Mouse (Mus musculus): ENCODE results near the gene Dglucy.

Gene Dglucy

DNA sequence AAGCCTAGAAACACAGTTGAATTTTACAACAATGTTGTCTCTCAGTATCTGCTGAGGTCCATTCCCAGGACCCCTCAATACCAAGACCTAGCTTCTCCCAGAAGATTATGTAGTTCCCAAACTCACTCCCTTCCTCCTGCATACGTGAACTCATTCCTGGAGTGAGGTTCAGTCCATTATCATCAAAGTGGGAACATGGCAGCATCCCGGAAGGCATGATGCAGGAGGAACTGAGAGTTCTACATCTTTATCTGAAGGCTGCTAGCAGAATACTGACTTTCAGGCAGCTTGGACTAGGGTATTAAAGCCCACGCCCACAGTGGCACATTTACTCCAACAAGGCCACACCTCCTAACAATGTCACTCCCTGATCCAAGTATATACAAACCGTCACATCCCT lies 64.3 kb downstream of the Dglucy start:
- peak; percentile 56 for DNase-seq

DNA sequence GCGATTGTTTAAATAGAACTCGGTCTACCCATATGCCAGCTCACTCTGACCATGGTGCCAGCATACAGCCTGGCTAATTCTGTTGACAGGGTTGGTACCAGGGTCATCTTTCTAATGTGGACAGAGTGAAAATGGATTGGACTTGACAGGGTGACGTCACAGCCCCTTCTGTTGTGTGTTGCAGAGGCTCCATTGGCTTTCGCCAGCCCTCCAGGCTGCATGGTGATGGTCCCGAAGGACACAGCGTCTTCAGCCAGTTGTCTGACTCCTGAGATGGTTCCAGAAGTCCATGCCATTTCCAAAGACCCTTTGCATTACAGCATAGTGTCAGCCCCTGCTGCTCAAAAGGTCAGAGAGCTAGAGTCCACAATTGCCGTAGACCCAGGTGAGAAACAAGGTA lies 65.7 kb downstream of the Dglucy start:
- peak; percentile 84 for DNase-seq

DNA sequence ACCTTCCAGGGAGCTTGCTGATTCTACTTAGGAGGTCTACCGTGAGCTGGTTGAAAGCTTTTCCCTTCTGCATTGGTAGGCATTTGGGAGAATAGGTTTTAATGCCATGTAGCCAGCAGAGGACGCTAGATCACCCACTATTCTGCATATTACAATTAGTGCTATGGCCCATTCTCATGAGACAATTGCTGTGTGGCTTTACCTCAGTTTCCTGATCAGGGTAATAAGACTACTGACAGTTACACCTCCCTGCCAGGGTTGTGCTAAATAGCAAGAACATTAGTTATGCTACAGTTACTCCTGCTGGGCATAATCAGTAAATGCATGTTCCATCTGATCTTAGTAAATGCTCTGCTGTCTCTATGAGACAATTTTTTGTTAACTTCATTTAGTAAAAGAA lies 67.0 kb downstream of the Dglucy start:
- peak; percentile 30 for DNase-seq

DNA sequence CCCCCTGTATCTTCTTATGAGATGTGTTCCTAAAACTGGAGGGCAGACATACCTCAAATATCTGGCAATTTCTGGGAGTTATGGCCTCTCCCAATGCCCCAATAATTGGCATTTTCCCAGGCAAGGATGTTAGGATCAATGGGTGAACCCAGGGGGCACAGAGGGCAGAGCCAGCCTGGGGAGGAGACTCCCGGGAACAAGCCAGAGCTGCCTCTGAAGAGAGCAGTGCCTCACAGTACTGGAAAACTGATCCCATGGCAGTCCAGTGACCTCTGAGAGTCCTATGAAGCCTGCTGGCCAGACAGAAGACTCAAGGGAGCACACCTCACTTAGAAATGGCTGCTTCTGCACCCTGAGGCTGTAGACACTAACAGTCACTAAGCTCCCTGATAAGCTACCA lies 67.7 kb downstream of the Dglucy start:
- peak; percentile 79 for DNase-seq

DNA sequence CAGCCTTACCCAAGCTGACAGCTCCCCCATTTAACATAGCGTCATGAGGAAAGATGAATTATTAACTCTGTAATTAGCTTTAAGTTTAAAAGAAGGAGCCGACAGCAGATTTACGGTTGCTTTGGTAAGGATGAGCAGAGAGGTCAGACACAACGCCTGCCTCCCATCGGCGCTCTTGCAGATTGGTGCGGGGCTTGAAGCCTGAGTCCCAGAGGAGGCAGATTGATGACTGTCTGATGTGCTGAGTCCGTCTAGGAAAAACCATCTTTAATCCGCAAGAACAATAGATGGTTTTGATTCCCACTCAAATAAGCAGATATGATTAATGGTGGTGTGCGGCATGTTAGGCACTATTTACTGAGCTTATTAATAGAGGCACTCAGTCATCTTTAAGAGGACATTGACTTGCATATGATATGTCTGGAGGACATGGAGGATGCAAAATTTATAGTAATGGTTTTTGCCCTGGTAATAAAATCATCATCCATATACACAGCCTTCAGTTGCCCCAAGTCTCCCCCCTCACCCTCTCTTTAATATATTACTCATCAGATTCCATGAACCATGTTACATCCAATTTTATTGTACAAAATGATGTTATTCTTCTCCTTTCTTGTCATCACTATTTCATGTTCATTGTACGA lies 68.7 kb downstream of the Dglucy start:
- DNase-seq, result peak; percentile 21

DNA sequence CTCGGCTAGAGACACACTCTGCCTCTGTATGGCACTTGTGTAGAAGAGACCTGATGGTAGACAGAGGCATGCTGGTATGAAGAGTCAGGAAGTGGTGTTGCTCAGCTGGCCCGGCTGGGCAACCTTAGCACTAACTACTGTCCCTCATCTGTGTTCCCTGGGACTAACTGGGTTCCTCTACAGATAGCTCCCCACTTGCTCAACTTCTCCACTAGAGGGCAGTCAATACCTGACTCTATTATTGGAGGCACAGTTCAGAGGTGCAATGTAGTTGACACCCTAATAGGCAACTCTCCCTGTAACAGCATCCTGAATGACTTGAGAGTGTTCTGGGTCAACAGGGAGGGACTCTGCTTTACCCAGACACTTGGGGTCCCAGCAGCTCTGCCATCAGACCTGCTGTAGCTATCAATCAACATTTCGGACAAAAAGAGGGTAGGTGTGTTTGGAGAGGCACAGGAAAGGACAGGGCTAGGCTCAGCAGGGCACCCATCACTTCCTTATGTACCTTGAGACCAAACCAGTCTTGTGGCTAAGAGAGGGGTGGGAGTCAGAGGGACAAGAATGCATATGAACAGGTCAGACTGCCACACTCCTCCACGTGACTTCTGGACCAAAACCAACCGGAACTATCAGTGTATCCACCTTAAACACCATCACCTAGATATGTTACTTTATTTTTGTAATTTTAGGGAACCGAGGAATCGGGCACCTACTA lies 70.7 kb downstream of the Dglucy start:
- peak; percentile 91 for DNase-seq

DNA sequence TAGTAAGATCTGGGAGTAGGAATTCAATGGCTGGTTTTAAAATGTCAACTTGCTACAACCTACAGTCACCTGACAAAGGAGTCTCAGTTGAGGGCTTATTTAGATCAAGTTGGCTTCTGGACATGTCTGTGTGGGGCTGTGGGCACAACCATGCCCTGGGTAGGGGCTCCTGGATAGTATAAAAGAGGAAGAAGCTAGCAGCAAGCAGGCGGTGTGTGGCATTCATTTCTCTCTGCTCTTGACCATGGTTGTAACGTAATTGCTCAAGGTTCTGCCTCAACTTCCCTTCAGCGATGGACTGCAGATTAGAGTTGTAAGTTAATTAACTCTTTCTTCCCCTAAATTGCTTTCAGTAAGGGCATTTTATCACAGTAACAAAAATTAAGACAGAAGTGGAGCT lies 73.5 kb downstream of the Dglucy start:
- no peak for DNase-seq

DNA sequence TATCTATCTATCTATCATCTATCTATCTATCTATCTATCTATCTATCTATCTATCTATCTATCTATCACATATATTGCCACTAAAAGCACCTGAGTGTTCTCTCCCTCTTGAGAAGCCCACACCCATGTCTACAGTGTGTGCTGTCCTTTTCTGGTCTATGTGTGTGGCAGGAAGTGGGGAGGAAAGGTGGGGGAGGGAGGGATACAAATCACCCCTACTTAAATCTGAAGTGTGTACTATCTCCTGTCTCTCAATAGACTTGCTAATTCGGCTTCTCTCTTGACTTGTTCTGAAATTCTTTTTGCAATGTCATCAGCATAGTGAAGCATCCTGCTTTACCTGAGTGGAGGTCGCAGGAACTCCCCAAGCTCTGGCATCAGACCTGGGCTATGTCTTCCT lies 77.5 kb downstream of the Dglucy start:
- DNase-seq, result no peak

DNA sequence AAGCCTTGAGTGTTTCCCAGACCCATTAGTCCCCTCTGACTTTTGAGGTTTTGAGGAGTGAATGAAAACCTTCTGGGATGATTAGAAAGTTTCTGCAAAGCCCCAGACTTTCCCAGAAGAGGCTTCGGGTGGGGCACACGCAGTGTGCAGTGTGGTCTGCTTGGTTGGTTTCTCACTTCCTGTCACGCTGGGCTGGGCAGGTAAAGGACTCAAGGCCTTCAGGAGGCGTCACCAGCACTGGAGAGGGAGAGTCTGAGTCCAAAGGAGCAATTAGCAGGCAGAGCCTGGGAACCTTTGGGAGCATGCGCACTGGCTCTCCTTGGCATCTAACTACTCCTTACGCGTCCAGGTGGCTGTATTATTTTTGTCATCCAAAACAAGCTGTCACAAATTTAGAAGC lies 78.9 kb downstream of the Dglucy start:
- no peak for DNase-seq

DNA sequence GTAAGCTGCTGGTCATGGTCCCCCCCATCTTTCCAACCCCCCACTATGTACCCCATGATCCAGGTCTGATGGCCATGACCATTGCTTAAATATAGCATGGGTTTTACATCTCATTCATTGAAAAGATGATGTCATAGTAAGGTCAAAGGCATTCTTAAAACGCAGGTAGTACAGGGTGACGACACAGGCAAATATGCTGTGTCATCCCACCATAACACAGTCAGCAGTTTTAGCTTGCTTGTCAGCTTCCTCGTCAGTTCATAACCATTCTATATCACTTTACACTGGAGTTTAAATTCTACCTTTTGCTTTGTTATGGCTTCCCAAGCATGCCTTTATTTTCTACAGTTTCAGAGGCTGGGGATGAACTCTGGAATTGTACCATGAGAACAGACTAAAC lies 83.4 kb downstream of the Dglucy start:
- DNase-seq, result no peak

DNA sequence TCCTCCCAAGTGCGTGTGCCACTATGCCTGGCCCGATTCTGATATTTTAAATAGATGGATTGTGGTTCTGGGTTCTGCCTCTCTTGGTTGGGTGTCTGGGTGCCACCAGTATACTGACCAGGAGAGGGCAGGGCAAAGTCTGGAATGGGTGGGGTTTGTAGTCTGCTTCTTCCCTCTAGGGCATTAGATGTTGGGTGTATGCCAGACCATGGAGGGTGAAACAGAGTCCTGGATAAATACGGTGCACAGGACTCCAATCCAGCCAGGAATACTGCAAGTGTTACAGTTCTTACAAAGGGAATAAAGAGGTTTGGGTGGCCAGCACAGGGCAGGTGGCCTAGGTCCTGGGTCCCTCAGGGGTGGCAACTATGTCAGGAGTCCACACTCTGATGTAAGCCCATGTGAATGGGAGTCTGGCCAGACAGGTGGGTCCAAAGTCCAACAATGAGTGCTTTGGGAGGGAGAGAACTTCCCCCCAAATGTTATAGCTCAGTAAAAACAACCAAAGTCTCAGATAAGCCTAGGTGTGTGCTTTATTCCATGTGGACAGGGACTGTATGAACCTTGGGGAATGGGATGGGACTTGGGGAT lies 84.1 kb downstream of the Dglucy start:
- no peak for DNase-seq

DNA sequence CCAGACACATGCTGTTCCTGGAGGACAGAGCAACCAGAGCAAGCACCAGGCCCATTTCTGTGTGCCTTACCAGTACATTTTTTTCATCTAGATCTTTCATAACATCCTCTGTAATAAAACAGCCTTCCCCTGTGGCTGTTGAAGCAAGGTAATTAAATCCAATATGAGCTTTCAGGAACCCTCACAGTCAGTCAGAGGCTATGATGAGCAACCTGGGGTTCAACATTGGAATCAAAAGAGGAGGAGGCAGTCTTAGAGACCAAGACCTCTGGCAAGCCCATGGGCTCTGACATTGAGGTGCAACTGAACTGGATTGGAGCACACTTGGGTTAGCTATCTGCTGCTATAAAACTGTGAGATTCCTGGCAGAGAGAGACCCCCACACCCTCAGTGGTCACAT lies 86.2 kb downstream of the Dglucy start:
- DNase-seq, result no peak

DNA sequence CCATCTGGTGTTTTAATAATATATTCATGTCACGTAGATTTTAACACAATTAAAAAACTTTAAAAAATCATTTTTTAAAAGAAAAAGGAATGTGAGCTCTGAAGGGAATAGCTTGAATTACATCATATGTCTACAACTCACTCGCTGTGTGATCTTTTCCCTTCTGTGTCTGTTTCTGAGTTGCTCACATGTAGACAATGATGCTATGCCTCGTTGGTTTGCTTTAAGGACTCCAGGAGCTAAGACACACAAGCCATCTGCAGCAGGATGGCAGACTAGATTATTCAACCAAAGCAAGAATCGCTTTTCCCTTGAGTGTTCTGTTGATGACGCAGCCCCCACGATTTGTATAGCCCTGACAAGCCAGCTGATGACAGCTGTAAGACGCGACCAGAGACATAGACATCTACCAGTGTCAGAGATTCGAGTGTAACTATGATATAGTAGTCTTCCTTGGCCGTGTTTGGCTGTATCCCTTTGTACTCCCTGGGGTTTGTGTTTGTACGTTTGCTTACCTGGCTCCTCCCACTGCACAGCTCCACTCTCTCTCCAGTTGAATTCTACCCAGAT lies 86.7 kb downstream of the Dglucy start:
- no peak for DNase-seq

DNA sequence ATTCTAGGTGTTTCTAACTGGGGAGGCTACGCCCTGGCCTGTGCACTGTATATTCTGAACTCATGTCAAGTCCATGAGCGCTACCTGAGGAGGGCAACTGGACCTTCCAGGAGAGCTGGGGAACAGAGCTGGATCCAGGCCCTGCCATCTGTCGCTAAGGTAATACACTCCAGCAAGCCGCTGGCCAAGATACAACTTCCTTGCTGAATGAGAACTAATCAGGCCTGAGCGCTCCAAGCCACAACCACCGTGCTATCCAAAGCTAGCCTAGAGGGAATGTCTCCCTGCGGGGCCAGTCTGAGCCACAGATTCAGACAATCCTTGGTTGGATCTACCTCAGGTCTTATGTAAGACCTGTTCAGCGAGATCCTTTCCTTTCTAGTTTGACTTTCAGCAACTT lies 88.2 kb downstream of the Dglucy start:
- DNase-seq, result no peak

DNA sequence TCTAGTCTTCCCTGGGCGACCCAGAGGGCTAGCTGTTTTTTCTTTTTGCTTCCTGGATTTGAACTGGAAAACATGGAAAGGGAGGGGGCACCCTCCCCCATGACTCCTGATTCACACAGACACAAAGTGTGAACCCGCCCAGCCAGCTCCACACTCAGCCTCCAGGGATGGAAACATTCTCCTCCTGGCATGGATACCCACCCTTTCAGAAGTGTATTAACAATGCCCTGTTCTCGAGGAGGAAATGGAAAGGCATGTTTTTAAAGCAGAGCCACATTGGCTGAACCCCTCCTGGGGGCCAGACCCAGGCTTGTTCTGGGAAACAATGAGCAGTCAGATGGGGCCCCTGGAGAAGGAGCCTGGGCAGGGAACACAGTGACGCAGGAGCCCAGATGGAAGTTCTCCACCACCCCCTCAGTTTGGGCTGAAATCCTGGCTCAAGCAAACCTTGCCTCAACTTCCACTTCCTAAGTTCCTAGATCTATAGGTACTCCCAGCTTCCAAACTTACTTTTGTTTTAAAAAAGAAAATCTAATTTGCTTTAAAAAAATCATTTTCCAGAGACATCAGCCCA lies 89.3 kb downstream of the Dglucy start:
- DNase-seq, result peak; percentile 90

DNA sequence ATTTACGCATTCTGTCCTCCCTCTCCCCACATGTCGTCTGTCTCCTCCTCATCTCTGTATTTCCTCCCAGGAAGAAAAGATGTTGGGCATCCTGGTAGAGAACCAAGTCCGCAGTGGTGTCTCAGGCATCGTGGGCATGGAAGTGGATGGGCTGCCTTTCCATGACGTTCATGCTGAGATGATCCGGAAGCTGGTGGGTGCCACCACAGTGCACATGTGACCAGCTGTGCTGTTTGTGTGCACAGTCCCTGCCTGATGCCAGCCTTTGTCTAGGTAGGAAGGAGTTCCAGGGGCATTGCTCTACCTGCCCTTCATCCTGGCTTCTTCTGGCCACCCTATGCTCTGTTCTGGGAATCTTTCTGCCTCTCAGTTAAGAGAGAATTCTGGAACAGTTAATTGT lies 92.4 kb downstream of the Dglucy start:
- DNase-seq, result peak; percentile 82

DNA sequence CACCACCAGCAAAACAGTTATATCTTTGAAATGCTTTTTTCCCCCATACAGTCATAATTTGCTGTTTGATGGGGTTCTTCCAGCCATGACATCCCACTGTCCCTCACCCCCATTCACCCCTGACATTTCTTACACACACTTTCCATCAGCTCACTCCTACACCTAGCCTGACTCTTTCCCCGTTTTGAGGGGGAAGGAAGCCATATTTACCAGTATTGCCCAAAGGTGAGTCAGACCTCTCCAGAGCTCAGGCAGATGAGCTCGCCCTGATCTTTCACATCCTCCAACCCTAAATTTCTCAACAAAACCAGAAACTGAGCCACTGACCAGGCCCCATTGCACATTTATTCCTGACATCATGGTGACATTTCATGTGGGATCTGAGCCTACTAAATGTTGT lies 93.0 kb downstream of the Dglucy start:
- no peak for DNase-seq

DNA sequence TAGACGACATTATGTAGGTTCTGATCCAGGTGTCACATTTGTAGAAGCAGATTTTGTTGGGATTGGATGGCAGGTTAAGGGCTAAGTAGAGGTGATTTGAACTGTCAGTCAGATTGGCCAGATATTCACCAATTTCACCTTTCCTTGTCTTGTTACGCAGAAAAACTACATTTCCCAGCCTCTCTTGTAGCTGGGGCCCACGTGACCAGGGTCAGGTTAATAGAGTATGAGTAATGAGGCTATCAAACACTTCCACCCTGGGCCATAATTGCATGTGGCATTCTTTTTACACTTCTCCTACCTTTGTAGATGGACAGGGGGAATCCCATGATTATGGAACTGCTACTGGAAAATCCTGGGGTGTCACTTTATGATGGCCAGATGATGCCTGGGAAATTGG lies 94.8 kb downstream of the Dglucy start:
- DNase-seq, result no peak

DNA sequence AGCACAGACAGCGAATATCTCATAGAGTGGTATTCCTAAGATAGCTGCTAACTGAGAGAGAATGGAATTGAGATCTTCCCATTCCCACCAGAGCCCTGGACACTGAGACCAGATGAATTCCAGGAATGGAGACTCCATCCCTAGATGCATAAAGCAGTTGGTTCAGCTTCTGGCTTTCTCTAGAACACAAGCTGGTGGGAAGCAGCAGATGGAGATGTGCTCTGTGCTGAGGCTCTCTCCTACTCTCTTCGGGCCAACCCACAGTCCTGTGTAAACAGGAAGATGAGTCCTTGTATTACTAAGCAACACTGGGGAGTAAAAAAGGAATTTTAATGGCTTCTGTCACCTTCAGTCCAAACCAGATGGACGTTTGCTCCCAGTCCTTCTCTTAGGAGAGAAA lies 96.7 kb downstream of the Dglucy start:
- no peak for DNase-seq

DNA sequence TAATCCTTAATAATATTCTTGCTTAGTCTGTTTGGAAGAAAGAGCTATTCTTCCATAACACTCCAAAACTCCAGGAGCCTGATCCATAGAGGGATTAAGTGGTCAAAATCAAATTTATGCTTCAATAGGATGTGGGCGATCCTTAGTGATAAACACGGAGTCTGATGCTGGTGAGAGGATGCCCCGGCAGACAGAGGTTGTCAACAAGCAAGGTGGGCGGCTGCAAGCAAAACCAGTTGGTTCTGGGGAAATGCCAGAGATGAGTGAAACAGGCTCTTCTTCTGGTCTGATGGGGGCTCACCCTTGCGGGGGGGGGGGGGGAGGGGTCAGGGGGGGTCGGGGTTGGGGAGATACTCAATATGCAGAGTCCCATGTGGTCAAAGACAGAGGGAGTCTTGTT lies 97.1 kb downstream of the Dglucy start:
- no peak for DNase-seq

DNA sequence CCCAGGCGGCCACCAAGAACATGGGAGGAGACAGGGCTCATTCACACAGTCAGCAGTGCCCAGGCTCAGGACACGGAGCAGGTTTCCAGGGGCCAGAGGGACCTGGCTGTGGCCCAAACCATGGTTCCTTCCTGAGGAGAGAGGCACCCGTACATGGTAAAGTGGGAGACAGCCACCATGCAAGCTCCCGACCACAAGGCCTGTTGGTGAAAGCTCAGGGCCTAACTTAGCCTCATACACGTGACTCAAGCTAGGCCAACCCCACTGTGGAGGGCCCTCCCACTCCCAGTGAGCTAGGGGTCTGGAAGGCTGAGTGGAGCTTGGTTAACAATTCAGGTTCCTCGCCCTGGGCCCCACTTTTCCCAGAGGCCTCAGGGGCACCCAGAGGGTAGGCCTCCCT lies 99.1 kb downstream of the Dglucy start:
- peak; percentile 87 for DNase-seq

DNA sequence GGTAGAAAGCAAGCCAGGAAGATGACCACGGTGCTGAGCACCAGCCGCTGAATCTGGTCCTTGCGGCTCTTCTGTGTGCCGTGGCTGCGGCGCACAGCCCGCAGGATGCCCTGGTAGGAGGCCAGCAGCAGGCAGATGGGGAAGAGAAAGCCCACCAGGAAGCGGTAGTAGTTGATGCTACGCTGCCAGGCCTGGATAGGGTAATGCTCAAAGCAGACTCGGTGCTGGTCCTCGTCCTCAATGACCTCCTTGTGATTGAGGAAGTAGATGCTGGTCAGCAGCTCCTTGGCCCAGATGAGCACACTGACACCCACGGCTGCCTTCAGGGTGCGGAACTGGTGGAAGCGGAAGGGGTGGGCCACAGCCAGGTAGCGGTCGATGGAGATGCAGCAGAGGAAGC lies 99.7 kb downstream of the Dglucy start:
- DNase-seq, result peak; percentile 93

DNA sequence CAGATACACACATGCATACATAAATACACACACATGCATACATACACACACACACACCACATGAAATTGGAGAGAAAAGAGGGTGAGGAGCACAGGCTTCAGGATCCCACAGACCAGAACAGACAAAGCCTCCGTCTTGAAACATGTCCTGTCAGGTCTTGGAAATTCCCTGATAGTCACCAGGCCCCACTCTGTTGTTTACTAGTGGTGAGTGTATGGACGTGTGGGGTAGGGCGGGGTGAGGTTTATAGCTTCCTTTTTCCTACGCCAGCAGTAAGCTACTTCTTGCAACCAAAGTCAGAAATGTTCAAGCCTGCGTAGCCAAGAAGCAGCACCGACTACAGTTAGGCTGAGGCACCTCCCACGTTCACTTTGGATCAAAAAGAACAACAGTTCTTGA lies 104.3 kb downstream of the Dglucy start:
- peak; percentile 88 for DNase-seq

DNA sequence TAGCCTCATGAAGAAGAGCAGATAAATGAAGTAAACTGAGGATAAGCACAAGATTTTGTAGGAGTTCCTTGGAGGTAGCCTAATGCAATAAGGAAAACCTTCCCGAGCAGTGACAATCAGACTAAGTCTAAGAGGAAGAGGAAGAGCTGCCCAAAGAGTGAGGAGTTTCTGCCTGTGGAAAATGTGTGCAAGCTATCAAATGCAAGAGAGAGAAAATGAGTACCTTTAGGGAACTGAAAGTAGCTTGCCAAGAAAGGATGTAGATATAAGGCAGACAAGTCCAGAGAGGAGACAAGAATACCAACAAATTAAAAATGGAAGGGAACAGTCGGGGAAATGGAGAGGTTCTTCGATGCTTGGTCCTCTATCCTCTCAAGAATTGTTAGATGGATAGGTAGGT lies 106.7 kb downstream of the Dglucy start:
- no peak for DNase-seq

Data from heart, adult 11 months (tissue).